Mouse (Mus musculus) gastrocnemius, postnatal 10 days (tissue): ENCODE results near the gene Lrrc7. TPM values are rescaled to one million over a fixed set of nuclear protein-coding genes. Genes with fewer than 3 reads are reported as not detected.
"Not testable (repeated sequence)": the region's sequence is repeated elsewhere in the genome, so short reads cannot be mapped to it uniquely, and the experiment has no call there.

Source experiments
- DNase-seq: peaks from one replicate; pipeline ENCODE4 v3.0.0; 2021; ENCODE audit warnings: mixed read lengths
- total RNA-seq, 2 experiments: library from RNA; stranded (reverse); gene quantifications; 2 replicates each; pipeline ENCODE4 v1.2.3; 2021

Gene Lrrc7
- total RNA-seq, 2 experiments from 2014 or later = 0.18 to 0.19 TPM

GRCm38 (mm10) chr3:158164452-158164851, 397.6 kb downstream of the Lrrc7 start:
- DNase-seq = no peak

DNA sequence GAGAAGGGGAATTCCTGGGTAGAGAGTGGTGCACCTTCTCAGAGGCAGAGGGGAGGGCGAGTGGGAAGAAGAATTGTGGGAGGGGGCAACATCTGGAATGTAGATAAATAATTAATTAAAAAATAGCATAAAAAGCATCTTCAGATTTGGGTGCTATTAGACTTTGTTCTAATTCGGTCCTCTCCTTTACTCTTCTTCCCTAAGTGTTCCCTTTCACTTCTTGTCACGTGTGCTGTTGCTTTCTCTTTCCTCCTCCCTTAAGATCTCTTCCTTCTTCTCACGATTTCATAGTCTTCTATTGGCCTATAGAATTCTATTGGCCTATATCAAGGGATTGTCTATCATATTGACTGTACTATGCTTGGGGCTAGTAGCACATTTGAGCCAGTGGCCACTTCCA, 398.9 kb downstream of the Lrrc7 start:
- no peak for DNase-seq

DNA sequence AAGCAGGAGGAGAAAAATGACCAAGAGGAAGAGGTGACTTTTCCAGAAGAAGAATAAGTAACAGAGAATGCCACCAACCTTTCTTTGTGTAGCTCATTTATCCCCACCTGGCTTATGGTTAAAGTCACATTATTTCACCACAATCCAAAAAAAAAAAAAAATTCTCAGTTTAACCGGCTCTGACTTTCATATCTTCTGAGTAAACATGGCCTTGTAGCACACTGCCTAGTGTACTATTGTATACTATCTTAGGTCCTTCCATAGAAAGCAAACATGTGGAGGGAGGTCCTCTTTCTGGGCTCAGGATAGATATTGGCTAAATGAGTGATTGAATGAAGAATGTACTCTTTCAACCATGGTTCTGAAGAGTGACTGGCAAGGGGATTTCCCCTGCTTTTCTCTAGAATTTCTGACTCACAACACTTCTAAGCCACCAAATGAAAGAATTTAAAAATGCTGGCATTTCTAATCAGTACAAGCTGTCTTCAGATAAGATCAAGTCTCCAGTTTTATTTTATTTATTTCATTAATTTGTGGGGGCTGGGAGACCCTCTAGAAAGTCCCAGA, 400.0 kb downstream of the Lrrc7 start:
- no peak for DNase-seq

- DNase-seq = no peak
These were observed 406.3 kb downstream of the Lrrc7 start for GRCm38 (mm10) chr3:158155515-158156286.

GRCm38 (mm10) chr3:158154134-158154533, 407.9 kb downstream of the Lrrc7 start:
- no peak for DNase-seq

DNA sequence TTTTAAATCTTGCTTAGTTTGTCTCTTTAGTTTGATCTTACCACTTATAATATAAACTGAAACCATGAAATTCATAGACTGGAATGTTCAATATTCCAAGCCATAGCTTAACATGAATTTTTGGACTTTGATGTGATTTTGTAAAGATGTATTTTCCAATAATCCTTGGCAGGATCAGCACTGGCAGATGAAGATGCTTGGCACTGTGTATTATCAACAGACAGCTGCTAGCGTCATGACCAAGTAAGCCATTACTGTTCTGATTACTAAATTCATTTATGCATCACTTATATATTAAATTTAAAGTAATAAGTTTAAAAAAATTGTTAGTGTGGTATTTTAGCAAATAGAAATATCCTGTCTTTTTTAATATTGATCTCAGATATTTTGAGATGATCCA, 413.0 kb downstream of the Lrrc7 start:
- no peak for DNase-seq

GRCm38 (mm10) chr3:158140629-158141028, 421.4 kb downstream of the Lrrc7 start:
- no peak for DNase-seq

DNA sequence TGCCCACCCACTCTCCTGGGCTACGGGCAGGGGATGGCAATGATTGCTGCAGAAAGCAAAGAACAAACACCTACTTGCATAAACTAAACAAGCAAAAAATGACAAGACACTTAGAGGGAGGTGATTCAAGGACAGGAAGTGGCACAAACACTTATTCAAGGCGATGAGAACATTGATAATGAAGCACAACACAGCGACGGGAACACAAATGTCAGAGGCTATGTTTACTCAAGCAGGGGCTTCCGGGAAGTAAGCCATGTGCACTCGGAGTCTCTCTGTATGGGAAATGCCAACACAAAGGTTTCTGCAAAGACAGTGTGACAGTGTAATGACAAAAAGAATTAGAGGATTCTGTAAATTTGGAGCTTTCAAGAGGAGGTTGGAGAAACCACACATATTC, 424.2 kb downstream of the Lrrc7 start:
- DNase-seq = no peak

DNA sequence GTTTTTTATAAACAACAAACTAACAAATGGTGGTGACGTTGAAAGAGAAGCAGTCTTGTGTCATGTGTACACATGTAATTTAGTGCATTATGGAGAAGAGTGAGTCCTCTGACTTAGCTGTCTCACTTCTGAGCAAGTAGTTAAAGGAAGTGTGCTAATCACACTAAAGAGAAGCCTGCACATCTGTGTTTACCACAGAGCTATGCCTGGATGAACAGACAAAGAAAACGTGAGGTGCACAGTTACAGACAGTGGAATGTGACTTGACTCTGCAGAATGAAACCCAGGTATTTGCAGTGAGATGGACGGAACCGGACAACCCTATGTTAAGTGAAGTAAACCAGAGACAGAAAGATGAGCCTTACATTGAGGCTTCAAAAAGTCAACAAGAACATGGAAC, 430.3 kb downstream of the Lrrc7 start:
- DNase-seq = no peak

DNA sequence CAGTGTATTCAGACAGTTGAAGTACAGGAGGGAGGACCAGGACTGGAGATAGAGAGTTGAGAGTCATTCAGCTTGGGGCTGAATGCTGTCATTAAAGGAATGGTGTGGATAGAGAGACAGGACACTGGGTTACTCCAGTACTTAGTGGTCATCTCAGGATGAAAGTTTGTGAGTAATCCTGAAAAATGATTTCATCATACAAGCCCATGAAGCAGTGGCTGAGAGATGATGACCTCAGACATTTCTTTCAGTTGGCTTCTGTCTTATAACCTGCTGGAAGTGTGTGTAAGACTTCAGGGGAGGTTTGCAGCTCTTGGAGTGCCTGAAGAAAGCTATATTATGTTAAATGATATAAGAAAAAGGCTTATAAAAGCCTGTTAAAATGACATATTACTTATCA, 430.8 kb downstream of the Lrrc7 start:
- no peak for DNase-seq

GRCm38 (mm10) chr3:158122899-158123298, 439.1 kb downstream of the Lrrc7 start:
- DNase-seq = no peak

DNA sequence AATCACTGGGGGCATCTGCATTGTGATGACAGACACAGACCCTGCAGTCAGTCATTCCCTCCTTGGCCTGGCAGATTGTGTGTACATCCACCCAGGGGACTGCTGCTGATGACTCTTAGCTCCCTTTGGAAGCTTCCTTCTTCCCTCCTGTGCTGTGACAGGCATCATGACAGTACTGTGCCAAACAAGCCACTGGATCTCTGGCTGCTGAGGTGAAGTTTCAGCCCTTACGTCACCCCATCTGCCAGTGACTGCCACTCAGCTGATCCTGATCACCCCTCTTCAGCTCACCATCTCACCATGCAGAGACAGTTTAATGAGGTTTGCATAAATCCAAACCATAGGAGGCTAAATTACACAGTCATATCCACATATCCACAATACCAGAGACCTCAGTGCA, 456.8 kb downstream of the Lrrc7 start:
- no peak for DNase-seq

DNA sequence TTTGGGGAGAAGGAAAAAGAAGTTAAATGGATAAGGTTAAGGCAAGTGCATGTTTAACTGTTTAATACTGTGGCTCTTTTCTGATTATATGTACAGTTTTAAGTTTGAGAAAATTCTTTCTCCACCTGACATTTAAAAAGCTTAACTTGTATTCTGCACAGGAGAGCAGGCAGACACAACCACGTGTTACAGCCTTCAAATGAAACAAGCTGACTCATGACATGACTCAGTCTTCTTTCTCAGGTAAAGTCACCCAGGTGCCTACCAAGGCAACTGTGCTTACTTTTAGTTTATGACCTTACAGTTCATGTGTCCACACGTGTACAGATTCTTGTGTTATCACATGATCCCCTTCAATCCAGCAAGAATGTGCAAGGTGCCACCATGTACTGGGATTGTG, 458.6 kb downstream of the Lrrc7 start:
- DNase-seq = no peak

- DNase-seq = not testable (repeated sequence)
These were observed 459.5 kb downstream of the Lrrc7 start for GRCm38 (mm10) chr3:158102530-158102929.

GRCm38 (mm10) chr3:158102043-158102442, 460.0 kb downstream of the Lrrc7 start:
- DNase-seq = not testable (repeated sequence)

- no peak for DNase-seq
These were observed 468.1 kb downstream of the Lrrc7 start for GRCm38 (mm10) chr3:158093919-158094318.

DNA sequence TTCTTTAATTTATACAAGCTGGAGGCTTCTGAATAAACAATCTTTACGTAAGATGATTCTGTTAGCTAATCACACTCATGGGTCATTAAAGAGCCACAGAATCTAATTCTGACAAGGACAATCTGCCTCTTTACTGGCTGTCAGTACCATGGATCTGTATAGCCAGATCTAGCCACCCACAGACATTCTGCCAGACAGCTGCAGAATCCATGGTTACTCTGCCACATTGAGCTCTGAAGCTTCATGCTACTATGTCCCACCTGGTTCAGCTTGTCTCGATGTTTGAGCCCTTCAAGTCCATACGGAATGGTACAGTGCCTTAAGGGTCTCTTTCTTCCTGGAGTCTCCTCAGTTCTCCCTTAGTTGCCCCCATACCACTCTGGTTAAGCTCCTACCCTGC, 470.4 kb downstream of the Lrrc7 start:
- no peak for DNase-seq

GRCm38 (mm10) chr3:158077828-158078227, 484.2 kb downstream of the Lrrc7 start:
- DNase-seq = no peak

- no peak for DNase-seq
These were observed 484.6 kb downstream of the Lrrc7 start for GRCm38 (mm10) chr3:158077380-158077772.

DNA sequence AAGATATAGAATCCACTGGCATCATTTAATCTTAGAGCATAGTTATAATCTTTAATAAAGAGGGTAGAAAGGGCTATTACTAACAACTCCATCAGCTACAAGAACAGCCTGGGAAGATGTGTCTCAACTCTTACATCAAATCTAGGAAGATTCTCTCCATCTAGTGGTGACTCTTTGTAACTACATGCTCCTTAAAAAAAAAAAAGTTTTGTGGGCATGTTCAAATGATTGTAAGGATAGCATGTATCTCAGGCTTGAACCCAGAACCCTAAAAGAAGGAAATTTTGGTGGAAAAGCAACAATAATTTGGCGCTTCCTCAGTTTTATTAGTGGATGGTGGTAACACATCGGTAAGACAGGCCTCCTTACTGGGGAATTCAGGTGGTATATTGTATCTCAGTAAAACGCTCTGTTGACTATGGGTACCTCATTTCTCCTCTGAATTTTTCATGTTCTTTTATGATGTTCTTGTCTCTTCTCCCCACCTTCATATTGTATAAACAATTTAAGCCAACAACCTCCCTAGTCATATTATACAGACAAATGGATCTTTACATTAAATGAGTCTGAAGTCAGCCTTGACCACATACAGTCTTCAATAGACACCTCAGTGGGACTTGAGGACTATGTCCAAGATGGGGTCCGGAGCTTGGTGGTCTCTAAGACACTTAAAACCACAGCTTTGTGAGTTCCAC, 485.2 kb downstream of the Lrrc7 start:
- DNase-seq = no peak

DNA sequence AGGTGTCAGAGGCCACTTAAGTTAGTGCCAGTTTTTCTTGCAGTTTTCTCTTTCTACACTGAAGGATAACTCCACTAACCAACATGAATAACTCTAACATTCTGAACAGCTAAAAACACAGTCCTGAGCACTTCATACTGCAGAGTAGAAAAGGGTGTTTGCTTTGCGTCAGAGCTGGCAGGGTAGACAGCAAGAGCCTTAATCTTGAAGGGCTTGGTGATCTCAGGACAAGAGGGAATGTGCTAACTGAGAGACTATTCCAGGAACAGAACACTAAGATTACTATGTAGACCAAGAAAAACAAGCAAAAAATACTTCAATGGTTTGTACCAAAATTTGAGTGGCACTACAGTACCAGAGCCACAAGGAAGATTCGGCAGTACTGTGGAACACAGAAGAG, 487.0 kb downstream of the Lrrc7 start:
- DNase-seq = no peak

DNA sequence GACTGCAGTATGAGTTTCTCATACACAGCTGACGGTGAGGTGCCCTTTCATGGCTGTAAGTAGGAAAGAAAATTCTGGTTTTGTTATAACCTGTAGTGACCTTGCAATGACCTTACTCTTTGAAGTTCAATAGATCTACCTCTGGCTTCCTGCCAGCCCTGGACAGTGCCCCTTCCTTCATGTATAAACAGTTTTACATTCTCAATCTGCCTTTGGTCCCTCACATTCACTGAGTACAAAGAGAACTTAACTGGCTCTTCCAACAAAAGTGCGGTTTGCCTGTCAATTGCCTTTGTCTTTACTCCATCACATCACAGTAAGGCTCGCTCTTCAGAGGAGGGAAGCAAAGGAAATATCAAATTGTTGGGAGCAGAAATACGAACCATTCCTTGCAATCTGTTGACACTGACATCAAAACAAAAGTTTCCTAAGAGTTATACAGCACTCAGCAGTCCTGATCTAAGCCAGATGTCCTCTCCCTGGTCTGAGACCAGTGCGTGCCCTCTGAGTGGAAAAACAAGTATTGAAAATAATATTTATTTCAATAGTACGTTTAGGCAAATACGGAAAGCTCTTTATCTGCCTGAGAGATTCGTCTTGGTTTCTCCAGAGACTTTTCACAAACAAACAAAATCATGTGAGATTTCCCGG, 493.3 kb downstream of the Lrrc7 start:
- DNase-seq = no peak

GRCm38 (mm10) chr3:158067916-158068315, 494.1 kb downstream of the Lrrc7 start:
- DNase-seq = no peak
